Mouse (Mus musculus) mouse embryonic stem cell (cell line): ENCODE measurements around the gene Serpina3c.

Experiments used
- in situ Hi-C, 2 experiments: fragments of 300-500 bp; cut with MboI; formaldehyde crosslinking; loops; 1 replicate in 1 of 2; 3 replicates in 1 of 2; pipeline ENCODE4 v1.14.3; 2019 to 2020; ENCODE audit warnings: low sequenced_read_pairs in 2 of 2, low pct_unique_long_range_greater_than_20kb in 1 of 2, mixed read lengths in 1 of 2; ENCODE audit not compliant: unreplicated experiment in 1 of 2

Serpina3c gene

DNA sequence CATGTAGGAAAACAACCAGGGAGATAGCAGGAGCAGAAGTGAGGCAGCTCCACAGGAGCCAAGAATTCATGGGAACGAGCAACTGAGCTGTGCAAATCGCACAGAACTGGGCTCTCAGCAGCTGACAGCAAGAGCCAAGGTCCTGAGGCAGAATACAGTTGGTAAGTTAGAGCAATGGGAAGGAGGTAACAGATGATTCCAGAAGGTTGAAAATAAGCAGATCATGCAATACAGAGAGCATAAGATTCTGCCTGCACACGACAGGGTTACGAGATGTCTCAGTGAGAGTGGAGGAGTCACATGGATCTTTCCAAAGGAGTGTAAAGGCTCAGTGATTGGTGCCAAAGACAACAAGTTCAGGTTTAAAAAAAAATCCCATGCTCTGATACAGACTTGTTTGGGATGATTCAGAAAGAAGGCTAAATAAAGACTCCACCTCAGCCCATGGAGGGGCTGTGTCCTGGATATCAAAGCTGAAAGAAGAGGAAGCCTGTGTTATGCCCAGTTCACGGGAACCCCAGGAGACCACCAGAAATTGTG lies 28.6 kb downstream of the Serpina3c start:
- in situ Hi-C loops = loop anchor here in 1 of 2 experiments (5.0 kb wide), 1 partner anchor 177 kb away; no protein-coding TSS in a partner anchor

GRCm38 (mm10) chr12:104123996-104124395 lies 29.7 kb downstream of the Serpina3c start:
- in situ Hi-C loops = no loop called here

GRCm38 (mm10) chr12:104123097-104123496 lies 30.6 kb downstream of the Serpina3c start:
- in situ Hi-C loops = no loop called here

DNA sequence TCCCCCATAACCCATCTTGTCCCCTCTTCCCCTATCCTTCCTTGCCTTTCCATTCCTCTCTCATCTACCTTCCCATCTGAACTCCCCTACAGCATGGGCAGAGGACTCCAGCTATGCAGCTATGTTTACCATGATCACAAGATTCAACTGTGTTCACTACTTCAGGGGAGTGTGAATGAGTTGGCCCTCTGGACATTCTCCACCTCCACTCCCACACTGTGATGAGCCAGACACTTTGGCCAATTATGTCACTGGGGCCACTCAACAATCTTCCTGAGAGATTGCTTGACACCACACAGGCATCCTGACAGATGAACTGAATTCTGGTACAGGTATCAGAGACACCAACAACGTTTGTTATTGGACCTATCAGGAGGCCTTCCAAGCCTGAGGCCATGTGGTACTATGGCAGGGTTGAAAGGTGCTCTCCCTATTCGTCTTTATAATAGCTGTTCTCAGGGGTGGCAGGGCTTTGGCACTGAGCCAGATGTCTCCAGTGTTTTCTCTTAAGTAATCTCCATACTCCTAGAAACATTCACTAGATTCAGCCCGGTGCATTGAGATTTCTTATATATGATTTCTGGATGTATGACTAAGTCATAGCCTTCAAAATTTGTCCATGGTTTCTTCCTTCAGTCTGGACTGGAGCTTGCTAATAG lies 38.6 kb downstream of the Serpina3c start:
- in situ Hi-C loops = loop anchor here in 1 of 2 experiments (10.0 kb wide), 1 partner anchor 60 kb away; no protein-coding TSS in a partner anchor

DNA sequence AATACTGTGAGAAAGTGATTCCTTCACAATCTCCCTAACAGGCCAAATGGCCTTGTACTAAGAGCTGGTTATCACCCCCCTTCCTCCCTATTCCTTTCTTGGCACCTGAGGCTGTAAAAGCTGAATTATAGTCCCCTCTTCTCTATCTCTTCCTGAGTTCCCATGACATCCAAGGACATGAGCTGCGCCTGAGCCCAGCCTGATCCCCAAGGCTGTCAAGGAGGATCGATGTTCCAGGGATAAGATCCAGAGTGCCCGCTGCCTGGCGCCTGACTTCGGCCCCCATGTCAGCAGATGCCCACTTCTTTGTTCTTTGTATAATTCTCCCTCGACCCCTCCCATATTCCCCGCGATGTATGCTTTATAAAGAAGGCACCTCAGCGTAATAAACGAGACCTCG lies 41.3 kb downstream of the Serpina3c start, which contains the start of gene Serpina3a:
TSS of gene Serpina3a (plus strand) at position 392 of the 400 bp plus-strand sequence.
- in situ Hi-C loops = loop anchor here in 1 of 2 experiments (10.0 kb wide), 1 partner anchor 62 kb away; no protein-coding TSS in a partner anchor

- in situ Hi-C loops = no loop called here
Measured at GRCm38 (mm10) chr12:104108507-104108906, 45.2 kb downstream of the Serpina3c start.

DNA sequence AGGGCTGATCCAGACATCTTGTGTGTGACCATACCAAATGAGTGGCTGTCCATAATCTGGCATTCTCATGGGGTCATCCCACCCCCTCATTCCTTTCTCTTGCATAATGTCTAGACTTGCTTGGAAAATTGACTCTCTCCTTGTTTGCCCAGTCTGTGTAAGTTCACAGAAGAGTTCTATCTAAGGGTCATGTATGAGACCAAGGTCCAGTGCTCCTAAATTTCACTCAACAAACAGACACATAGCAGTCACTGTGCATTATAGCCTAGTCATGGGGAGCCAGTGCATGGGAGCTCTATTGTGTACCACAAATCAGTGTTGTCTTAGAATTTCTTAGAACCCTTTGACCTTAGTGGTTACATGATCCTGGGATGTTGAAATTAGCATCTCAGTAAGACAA lies 46.8 kb downstream of the Serpina3c start:
- in situ Hi-C loops = no loop called here

DNA sequence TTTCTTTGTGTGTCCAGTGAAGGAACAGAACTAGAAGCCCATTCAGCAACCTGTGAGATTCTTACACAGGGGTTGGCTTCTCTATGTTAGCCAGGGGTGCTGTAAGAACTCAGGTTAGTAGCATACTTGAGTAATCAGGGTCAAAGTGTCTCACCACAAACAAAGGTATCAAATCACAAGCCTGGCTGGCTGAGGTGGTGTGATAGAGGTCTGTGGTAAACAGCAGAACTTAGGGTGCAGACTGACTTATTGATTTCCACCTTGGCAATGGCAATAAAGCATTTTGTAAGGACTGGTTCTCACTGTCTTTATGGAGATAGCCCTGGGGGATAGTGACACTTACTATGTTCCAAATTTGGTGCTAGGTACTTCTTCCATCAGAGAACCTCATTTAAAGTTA lies 47.8 kb downstream of the Serpina3c start:
- in situ Hi-C loops = no loop called here

DNA sequence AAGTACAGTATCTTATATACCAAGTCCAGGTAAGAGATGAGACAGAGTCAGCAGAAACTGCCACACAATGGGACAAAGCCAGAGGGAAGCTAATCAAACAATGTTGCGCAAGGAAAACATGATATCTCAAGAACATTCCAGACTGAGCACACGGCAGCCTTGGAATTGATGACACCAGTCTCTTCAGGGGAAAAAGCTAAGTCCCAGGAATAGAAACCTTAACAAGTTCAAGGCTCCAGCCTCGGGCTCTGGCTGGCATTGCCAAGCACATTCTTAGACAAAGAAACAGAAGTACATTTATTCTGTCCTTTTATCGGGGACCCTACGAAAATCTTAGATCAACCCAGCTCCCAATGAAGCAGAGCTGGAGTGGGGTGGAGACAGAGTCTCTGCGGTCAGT lies 52.9 kb downstream of the Serpina3c start, which contains the start of gene Serpina5:
TSS of gene Serpina5 (plus strand) at position 346 of the 400 bp plus-strand sequence.
- in situ Hi-C loops = no loop called here
